Mouse (Mus musculus): ENCODE data around the gene Mettl25. TPM values are rescaled to one million over a fixed set of nuclear protein-coding genes. Genes with fewer than 3 reads are reported as not detected.

Gene Mettl25
- polyA plus RNA-seq, 1 experiment, result 3.7 TPM

DNA sequence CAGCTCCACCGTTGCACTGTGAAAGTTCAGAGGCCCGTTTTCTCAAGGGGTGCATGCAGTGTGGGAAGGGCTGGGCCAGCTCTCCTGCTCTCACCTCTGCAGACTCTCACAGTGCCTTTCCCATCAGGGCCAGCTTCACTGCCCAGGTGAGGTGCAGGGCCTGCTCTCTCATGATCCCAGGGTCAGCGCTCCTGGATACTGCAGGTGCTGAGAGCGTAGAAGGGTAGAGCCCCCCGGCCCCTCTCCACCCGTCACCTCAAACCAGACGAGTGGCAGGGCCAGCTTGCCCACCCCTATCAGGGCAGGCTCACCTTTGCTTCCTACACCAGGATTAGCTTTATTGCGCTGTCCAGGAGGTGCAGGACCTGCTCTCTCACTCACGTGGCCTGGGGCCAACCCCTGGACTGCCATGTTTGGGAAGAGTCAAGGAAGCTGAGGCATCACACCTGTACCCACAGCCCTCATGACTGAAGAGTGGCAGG is 68.3 kb downstream of the Mettl25 start:
- Histone ChIP-seq H3ac (ENCODE audit: control insufficient read depth, insufficient read length, low read depth) (no peak overlapping the region), H3K79me2 (ENCODE audit: control insufficient read depth, insufficient read depth) (no peaks in the 10 kb centered on the region), H3K79me3 (ENCODE audit: low read depth) (no peaks in the 10 kb centered on the region), H3K27me3 (ENCODE audit: control insufficient read depth, insufficient read depth, insufficient read length) (no peaks in the 10 kb centered on the region), H3K36me3 (ENCODE audit: control insufficient read depth, insufficient read depth) (no peaks in the 10 kb centered on the region), H3K4me3 (ENCODE audit: insufficient read depth, poor library complexity, severe bottlenecking) (no peak overlapping the region)
- TF ChIP-seq CEBPB (IDR thresholded peaks at IDR 0.05; ENCODE audit: low read depth), result no peak
- TF ChIP-seq FOSL1 (IDR thresholded peaks at IDR 0.05; ENCODE audit: insufficient read depth, low read length, poor library complexity, severe bottlenecking), result no peak
- TF ChIP-seq USF1 (IDR thresholded peaks at IDR 0.05; ENCODE audit: low read depth), result no peak
- no peak for TF ChIP-seq MAX (IDR thresholded peaks at IDR 0.05)
- TF ChIP-seq CTCF (IDR thresholded peaks at IDR 0.05; ENCODE audit: control insufficient read depth, insufficient read depth, insufficient read length), result no peak
- TF ChIP-seq MYOD1 (IDR thresholded peaks at IDR 0.05; ENCODE audit: control insufficient read depth, insufficient read length, low read depth), result no peak
- no peak for TF ChIP-seq MYOG (IDR thresholded peaks at IDR 0.05; ENCODE audit: control insufficient read depth, extremely low read depth, insufficient read length)

- no peaks in the 10 kb centered on the region for H3K79me3 ChIP-seq (ENCODE audit: low read depth)
- no peak overlapping the region for H3ac ChIP-seq (ENCODE audit: control insufficient read depth, insufficient read length, low read depth)
- H3K4me3 ChIP-seq (ENCODE audit: insufficient read depth, poor library complexity, severe bottlenecking), result no peak overlapping the region
- no peaks in the 10 kb centered on the region for H3K79me2 ChIP-seq (ENCODE audit: control insufficient read depth, insufficient read depth)
- no peaks in the 10 kb centered on the region for H3K27me3 ChIP-seq (ENCODE audit: control insufficient read depth, insufficient read depth, insufficient read length)
- TF ChIP-seq USF1 (IDR thresholded peaks at IDR 0.05; ENCODE audit: low read depth) (no peak), CEBPB (IDR thresholded peaks at IDR 0.05; ENCODE audit: low read depth) (no peak), CTCF (IDR thresholded peaks at IDR 0.05; ENCODE audit: control insufficient read depth, insufficient read depth, insufficient read length) (no peak), FOSL1 (IDR thresholded peaks at IDR 0.05; ENCODE audit: insufficient read depth, low read length, poor library complexity, severe bottlenecking) (no peak)
- H3K36me3 ChIP-seq (ENCODE audit: control insufficient read depth, insufficient read depth), result no peaks in the 10 kb centered on the region
Observed at GRCm38 (mm10) chr10:105763959-105764358, 77.2 kb downstream of the Mettl25 start.

- H3K79me2 ChIP-seq (ENCODE audit: control insufficient read depth, insufficient read depth), result no peaks in the 10 kb centered on the region
- no peaks in the 10 kb centered on the region for H3K27me3 ChIP-seq (ENCODE audit: control insufficient read depth, insufficient read depth, insufficient read length)
- no peak overlapping the region for H3K4me3 ChIP-seq (ENCODE audit: insufficient read depth, poor library complexity, severe bottlenecking)
- H3ac ChIP-seq (ENCODE audit: control insufficient read depth, insufficient read length, low read depth), result no peak overlapping the region
- H3K36me3 ChIP-seq (ENCODE audit: control insufficient read depth, insufficient read depth), result no peaks in the 10 kb centered on the region
- H3K79me3 ChIP-seq (ENCODE audit: low read depth), result no peaks in the 10 kb centered on the region
- TF ChIP-seq USF1 (IDR thresholded peaks at IDR 0.05; ENCODE audit: low read depth) (no peak), CEBPB (IDR thresholded peaks at IDR 0.05; ENCODE audit: low read depth) (no peak), MAX (IDR thresholded peaks at IDR 0.05) (no peak), MYOD1 (IDR thresholded peaks at IDR 0.05; ENCODE audit: control insufficient read depth, insufficient read length, low read depth) (no peak), MYOG (IDR thresholded peaks at IDR 0.05; ENCODE audit: control insufficient read depth, extremely low read depth, insufficient read length) (no peak), CTCF (IDR thresholded peaks at IDR 0.05; ENCODE audit: control insufficient read depth, insufficient read depth, insufficient read length) (no peak), FOSL1 (IDR thresholded peaks at IDR 0.05; ENCODE audit: insufficient read depth, low read length, poor library complexity, severe bottlenecking) (no peak)
Observed at GRCm38 (mm10) chr10:105760460-105760859, 80.7 kb downstream of the Mettl25 start.

DNA sequence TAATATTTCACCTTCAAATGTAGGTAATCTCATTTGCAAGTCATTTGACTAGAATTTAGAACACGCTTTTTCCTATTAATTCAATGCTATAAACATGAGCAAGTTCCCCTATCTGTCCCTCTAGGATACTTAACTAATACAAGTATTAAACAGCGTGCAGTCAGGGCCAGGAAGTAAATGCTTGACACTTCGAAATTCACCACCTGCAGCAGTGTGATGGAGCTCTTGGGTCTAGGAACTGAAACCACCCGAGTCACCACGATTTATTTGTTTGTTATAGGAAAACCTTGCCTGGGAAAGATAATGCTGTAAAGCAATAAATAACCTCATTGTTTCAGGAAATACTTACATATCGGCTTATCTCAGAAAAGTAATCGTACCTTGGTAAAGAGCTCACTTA is 81.1 kb downstream of the Mettl25 start:
- TF ChIP-seq MYOG (IDR thresholded peaks at IDR 0.05; ENCODE audit: control insufficient read depth, extremely low read depth, insufficient read length) (no peak), USF1 (IDR thresholded peaks at IDR 0.05; ENCODE audit: low read depth) (no peak), MAX (IDR thresholded peaks at IDR 0.05) (no peak), FOSL1 (IDR thresholded peaks at IDR 0.05; ENCODE audit: insufficient read depth, low read length, poor library complexity, severe bottlenecking) (no peak), CEBPB (IDR thresholded peaks at IDR 0.05; ENCODE audit: low read depth) (no peak), CTCF (IDR thresholded peaks at IDR 0.05; ENCODE audit: control insufficient read depth, insufficient read depth, insufficient read length) (no peak), MYOD1 (IDR thresholded peaks at IDR 0.05; ENCODE audit: control insufficient read depth, insufficient read length, low read depth) (no peak)
- H3K4me3 ChIP-seq (ENCODE audit: insufficient read depth, poor library complexity, severe bottlenecking), result no peak overlapping the region

DNA sequence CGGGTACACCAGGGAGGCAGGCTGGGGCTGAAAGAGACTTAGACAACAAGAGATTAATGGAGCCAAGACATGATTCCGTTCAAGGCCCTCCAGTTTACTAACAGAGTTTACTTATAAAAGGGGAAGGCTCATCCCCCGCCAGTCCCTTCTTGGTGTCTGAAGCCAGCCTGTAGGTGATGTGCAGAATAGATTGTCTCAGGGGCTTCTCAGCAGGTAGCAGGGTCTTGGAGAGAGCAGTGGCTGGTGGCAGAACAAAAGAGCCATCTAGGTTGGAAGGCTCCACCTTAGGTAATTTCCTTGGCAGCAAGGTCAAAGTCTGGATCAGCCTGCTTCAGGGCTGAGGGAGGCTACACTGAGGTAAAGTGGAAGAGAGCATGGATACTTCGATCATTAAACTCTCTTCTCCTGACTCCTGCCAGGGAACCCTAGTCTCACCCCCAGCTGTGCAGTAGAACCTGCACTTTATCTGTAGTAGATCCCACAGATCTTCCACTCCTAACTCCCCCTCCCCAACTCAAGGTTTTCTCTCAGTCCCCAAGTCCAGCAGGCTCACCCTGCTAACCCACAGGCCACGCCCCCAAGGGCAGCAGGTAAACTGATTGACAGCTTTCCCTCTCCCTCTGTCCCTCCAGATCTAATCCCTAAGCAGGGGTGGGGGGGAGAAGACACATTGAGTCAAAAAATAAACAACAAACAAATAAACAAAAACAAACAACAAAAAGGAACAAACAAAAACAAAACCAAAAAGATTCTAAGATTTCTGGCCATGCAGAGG is 87.2 kb downstream of the Mettl25 start:
- Histone ChIP-seq H3K27me3 (ENCODE audit: control insufficient read depth, insufficient read depth, insufficient read length) (no peaks in the 10 kb centered on the region), H3K79me3 (ENCODE audit: low read depth) (no peaks in the 10 kb centered on the region), H3ac (ENCODE audit: control insufficient read depth, insufficient read length, low read depth) (no peak overlapping the region), H3K36me3 (ENCODE audit: control insufficient read depth, insufficient read depth) (no peaks in the 10 kb centered on the region), H3K79me2 (ENCODE audit: control insufficient read depth, insufficient read depth) (no peaks in the 10 kb centered on the region), H3K4me3 (ENCODE audit: insufficient read depth, poor library complexity, severe bottlenecking) (no peak overlapping the region)
- TF ChIP-seq USF1 (IDR thresholded peaks at IDR 0.05; ENCODE audit: low read depth), result no peak

More for the DNA sequence above, 81.1 kb downstream of the Mettl25 start:
- no peak overlapping the region for H3ac ChIP-seq (ENCODE audit: control insufficient read depth, insufficient read length, low read depth)
- H3K79me3 ChIP-seq (ENCODE audit: low read depth), result no peaks in the 10 kb centered on the region
- H3K36me3 ChIP-seq (ENCODE audit: control insufficient read depth, insufficient read depth), result no peaks in the 10 kb centered on the region
- H3K79me2 ChIP-seq (ENCODE audit: control insufficient read depth, insufficient read depth), result no peaks in the 10 kb centered on the region
- H3K27me3 ChIP-seq (ENCODE audit: control insufficient read depth, insufficient read depth, insufficient read length), result no peaks in the 10 kb centered on the region

GRCm38 (mm10) chr10:105746019-105746418 is 95.2 kb downstream of the Mettl25 start:
- Histone ChIP-seq H3K79me3 (ENCODE audit: low read depth) (no peaks in the 10 kb centered on the region), H3K4me3 (ENCODE audit: insufficient read depth, poor library complexity, severe bottlenecking) (no peak overlapping the region), H3ac (ENCODE audit: control insufficient read depth, insufficient read length, low read depth) (no peak overlapping the region), H3K36me3 (ENCODE audit: control insufficient read depth, insufficient read depth) (no peaks in the 10 kb centered on the region), H3K27me3 (ENCODE audit: control insufficient read depth, insufficient read depth, insufficient read length) (no peaks in the 10 kb centered on the region), H3K79me2 (ENCODE audit: control insufficient read depth, insufficient read depth) (no peaks in the 10 kb centered on the region)
- TF ChIP-seq MYOD1 (IDR thresholded peaks at IDR 0.05; ENCODE audit: control insufficient read depth, insufficient read length, low read depth) (no peak), USF1 (IDR thresholded peaks at IDR 0.05; ENCODE audit: low read depth) (no peak), MAX (IDR thresholded peaks at IDR 0.05) (no peak), CEBPB (IDR thresholded peaks at IDR 0.05; ENCODE audit: low read depth) (no peak), MYOG (IDR thresholded peaks at IDR 0.05; ENCODE audit: control insufficient read depth, extremely low read depth, insufficient read length) (no peak), CTCF (IDR thresholded peaks at IDR 0.05; ENCODE audit: control insufficient read depth, insufficient read depth, insufficient read length) (no peak), FOSL1 (IDR thresholded peaks at IDR 0.05; ENCODE audit: insufficient read depth, low read length, poor library complexity, severe bottlenecking) (no peak)

Data from C2C12 (cell line).